Mouse (Mus musculus): ENCODE measurements around the gene Ipo4. TPM values are rescaled to one million over a fixed set of nuclear protein-coding genes. Genes with fewer than 3 reads are reported as not detected.

Ipo4 gene
- total RNA-seq, 2 experiments from 2014 or later: 131 to 145 TPM

DNA sequence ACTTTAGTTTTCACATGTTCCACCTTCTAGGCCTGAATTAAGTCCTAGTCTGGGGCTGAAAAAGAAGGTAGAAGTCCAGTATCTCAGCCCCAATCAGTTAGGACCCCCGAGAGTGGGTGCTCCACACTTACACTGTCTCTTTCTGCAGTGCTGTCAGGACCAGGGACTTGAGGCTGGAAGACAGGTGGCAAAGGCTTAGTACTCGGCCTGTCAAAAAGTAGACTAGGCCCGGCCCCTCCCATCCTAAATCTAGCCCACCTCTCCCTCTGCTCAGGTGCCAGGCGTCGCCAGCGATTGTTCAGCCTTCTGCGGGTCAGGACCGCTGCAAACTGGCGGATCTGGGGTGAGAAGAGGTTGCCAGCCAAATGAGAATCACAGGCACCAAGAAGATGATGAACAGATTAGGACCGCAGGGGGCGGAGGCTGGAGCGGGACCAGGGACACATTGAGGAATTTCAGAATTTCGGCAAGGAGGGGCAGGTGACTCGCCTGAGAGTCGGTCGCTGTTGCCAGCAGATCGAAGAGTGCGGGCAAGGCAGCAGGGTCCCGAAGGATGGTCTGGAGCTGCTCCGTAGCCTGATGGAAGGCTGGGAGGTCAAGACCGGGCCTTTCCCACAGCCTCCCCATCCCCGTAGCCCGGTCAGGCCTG, 759 bp downstream of the Ipo4 start:
- no peak for DNase-seq (ENCODE audit: low spot score in 2 of 2)

- DNase-seq (ENCODE audit: low spot score in 2 of 2): peak; percentile 44 to 45
These were observed 6.4 kb downstream of the Ipo4 start for GRCm38 (mm10) chr14:55629312-55629711.

DNA sequence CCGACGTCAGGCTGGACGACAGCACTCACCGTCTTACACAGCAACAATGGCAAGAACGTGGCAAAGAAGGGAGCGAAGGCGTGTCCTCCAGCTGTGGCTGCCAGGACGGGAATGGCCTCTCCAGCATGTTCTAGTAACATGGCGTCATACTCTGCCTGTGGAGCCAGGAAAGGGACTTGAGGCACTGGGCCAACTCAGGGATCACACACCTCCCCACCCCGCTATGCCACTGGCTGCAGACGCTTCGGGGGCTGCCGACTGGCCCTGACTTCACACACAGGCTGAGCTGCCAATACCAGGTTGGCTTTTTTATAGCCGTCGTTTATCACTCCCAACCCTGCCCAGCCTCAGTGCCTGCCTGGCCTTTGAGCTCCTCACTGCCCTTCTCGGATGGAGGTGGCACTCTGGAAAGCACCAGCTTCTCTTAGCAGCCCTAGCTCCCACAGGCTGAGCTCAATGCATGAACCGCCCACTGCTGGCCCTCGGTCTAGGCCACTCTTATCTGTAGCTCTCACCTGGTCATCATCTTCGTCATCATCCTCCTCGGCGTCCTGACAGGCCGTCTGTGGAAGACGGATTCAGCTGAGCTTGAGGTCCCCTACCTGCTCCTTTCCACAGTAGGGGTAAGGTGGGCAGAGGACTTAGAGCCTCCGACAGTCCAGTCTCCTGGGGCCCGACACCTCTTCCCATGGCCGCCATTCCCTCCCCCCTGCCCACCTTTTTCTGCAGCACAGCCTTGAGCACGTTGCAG, 7.5 kb downstream of the Ipo4 start:
- no peak for DNase-seq (ENCODE audit: low spot score in 2 of 2)

DNA sequence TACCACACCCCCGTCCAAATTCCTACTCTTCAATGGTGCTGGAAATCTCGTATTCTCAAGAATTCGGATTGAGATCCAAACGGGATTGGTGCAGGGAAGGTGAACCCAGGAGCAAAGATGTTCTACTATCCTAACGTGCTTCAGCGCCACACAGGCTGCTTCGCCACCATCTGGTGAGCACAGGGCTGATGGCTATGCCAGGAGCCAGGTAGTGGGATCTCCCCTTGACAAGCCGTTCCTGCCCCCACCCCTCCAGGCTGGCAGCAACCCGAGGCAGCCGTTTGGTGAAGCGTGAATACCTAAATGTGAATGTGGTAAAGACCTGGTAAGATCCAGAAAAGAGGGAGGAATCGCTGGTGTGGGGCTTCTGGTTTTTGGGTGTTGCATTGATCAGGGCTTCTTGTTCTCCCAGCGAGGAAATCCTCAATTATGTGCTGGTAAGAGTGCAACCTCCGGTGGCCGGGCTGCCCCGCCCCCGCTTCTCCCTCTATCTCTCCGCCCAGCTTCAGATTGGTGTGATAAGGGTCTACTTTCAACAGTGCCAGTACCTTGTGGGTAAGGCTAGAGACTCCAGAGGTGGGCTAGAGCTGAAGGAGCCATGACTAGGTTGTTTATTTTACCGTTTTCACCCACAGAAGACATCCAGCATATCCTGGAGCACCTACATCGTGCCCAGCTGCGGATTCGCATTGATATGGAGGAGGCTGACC, 17.1 kb downstream of the Ipo4 start:
- no peak for DNase-seq (ENCODE audit: low spot score in 2 of 2)

DNA sequence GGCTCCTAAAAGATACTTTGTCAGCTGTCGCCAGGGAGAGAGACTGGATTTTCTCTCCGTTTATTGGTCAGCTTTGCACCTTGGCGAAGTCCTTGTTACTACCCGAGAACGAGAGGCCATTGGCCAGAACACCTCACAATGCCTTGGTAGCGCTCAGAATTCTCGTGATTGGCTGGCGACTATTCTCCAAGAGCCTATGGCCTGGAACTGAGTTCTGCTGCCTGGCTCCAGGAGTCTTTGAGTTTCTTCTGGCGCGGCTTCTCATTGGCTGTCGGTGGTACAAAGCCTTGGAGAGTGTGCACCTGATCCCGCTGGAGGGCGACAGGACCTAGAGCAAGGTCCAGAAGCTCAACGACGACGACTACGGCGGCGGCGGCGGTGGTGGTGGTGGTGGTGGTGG, 17.9 kb downstream of the Ipo4 start, which contains the start of gene Rec8:
Gene Rec8, plus strand, starts transcription at position 216 of the 400 bp plus-strand sequence.
- no peak for DNase-seq (ENCODE audit: low spot score in 2 of 2)

GRCm38 (mm10) chr14:55616844-55617243, 18.9 kb downstream of the Ipo4 start:
- DNase-seq (ENCODE audit: low spot score in 2 of 2): no peak

DNA sequence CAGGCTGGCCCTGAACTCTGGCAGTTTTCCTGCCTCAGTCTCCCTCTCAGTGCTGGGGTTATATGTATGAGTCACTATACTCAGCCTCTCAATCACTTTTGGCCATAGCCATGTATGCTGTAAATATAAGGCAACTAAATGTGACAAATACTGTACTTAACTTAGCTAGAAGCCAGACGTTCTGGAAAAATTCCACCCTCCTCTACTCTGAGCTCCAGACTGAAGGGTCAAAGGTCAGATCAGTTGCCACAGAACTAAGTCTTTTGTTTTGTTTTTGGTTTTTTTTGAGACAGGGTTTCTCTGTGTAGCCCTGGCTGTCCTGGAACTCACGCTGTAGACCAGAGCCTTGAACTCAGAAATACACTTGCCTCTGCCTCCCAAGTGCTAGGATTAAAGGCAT, 19.9 kb downstream of the Ipo4 start:
- no peak for DNase-seq (ENCODE audit: low spot score in 2 of 2)

DNA sequence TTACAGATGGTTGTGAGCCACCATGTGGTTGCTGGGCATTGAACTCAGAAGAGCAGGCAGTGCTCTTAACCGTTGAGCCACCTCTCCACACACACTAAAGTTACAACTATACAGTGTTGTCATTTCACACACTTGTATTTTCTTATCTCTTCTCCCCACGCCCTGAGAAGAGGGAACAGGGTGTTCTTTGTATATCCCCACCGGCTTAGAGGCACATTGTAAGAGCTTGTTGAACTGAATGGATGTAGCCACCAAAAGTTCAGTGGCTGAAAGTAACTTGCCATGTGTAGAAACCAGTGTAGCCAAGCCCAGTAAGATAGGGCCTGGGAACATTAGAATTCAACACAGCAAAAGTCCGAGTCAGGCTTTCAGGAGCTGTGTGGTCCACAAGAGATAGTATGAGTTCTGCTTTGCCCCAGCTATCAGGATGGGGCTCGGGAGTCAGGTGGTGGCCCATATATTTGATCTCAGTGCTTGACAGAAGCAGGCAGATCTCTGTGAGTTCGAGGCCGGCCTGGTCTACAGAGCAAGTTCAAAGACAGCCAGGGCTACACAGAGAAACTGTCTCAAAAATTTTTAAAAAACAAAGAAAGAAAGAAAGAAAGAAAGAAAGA, 21.1 kb downstream of the Ipo4 start:
- DNase-seq (ENCODE audit: low spot score in 2 of 2): no peak

DNA sequence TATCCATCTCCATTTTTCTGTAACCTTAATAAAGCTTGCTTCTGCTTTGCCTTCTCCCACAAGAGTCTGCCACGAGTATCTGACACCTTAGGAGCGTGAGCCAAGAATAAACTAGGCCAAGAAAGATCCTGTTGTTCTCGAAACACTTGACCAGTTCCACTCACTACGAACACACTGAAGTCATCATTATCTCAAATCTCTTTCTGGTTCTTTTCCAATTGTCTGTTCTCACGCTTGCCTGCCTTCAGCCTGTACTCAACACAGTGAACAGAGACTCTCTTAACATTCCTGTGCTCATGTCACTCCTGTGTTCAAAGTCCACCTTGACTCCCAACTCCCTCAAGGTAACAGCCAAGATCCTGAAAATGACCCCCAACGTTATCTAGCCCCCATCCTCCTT, 22.4 kb downstream of the Ipo4 start:
- DNase-seq (ENCODE audit: low spot score in 2 of 2): no peak

DNA sequence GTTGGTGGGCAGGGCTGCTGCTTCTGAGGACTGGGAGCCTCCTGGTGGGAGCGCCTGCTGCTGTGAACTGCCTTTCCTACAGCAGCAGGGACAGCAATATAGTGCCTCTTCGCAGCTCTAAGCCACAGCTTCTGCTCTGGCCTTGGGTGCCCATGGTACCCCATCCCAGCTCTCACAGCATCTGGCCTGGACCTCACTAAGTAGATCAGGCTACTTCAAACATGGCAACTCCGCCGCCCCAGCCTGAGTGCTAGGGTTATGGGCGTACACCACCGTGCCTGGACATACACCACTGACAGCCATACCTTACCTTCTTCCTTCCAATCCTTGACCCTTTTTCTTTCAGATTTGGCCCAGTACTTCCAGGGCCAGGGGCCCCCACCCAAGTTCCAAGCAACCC, 27.4 kb downstream of the Ipo4 start:
- no peak for DNase-seq (ENCODE audit: low spot score in 2 of 2)

GRCm38 (mm10) chr14:55605743-55606459, 29.9 kb downstream of the Ipo4 start:
- DNase-seq (ENCODE audit: low spot score in 2 of 2): no peak

DNA sequence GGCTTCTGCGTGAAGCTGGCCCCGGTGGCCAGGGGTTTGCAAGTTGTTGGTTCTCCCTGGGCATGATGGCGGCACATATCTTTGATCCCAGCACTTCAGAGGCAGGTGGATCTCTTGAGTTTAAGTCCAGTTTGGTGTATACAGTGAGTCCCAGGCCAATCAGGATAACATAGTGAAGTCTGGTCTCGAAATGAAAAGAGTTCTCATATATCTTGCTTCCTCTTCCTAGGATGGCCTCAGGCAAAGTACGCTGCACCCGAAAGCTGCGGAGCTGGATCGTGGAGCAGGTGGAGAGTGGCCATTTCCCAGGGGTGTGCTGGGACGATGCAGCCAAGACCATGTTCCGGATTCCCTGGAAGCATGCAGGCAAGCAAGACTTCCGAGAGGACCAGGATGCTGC, 30.9 kb downstream of the Ipo4 start:
- no peak for DNase-seq (ENCODE audit: low spot score in 2 of 2)

DNA sequence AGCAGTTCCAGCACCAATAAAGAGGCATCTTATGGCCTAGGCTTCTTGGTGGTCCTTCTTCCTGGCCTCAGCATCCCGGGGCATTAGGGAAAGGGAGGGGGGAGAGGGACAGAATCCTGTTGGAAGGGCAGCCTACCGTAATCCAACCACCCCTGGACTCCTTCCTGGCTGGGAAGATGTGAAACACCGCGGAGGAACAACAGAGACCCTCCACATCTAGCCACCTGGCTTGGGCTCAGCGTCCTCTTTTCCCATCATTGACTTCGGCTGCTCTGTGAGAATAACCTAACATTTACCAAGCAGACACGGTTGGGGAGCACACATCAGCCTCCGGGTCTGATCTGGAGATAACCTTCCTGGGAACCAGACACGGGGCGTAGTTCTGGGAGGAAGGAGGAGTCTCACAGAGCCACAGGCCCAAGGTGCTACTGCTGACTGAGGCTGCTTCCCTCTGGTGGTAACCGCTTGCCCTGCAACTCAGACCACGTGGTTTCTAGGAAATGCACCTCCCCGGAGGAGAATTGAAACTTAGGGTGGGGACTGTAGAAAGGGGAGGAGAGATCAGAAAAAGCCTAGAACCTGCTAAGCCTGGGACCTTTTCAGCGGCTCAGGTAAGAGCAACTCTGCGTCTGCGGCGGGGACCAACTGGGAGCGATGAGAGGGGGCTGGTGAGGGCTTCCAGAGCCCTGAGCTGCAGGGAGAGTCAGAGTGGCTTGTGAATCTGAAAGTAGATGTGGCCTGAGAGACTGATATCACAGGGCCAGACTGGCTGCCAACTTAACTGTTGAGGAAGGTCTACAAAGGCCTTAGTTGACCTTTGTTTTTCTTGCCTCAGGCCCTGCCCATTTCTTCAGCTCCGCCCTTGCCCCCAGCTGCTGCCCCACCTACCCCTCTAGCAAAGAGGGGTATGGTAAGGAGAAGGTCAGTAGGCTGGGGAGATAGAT, 31.9 kb downstream of the Ipo4 start:
- DNase-seq (ENCODE audit: low spot score in 2 of 2): peak; percentile 85 to 91

DNA sequence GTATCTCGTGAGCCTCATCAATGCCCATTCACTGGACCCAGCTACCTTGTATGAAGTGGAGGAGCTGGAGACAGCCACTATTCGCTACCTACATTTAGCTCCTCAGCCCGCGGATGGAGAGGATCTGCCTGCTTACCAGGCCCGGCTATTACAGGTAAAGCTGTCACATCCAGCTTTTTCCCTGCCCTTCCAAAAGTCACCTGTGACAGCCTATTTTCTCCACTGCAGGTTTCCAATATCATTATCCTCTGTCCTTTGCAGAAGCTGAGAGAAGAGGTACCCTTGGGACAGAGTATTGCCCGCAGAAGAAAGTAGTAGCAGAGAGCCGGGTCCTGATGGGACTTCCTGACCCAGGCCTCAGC, 32.5 kb downstream of the Ipo4 start, which contains the start of gene Irf9:
Gene Irf9, plus strand, starts transcription at position 301 of the 362 bp plus-strand sequence.
- no peak for DNase-seq (ENCODE audit: low spot score in 2 of 2)

- DNase-seq (ENCODE audit: low spot score in 2 of 2): no peak
These were observed 37.0 kb downstream of the Ipo4 start for GRCm38 (mm10) chr14:55598521-55599390.

GRCm38 (mm10) chr14:55596036-55596690, 39.6 kb downstream of the Ipo4 start:
- DNase-seq (ENCODE audit: low spot score in 2 of 2): peak; percentile 45 to 58

DNA sequence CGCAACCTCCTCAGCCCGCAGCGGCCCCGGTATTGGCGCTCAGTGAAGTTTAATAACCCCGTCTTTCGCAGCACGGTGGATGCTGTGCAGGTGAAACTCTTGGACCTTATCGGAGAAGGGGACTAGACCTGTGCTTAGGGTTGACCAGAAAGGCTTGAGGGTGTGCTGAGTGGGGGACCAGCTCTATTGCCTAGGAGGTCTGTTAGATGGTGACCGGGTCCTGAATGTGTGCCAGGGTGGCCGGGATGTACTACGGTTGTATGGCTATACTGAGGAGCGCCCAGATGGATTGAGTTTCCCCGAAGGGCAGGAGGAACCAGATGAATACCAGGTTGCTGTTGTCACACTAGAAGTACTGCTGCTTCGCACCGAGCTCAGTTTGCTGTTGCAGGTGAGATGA, 43.5 kb downstream of the Ipo4 start:
- DNase-seq (ENCODE audit: low spot score in 2 of 2): no peak

GRCm38 (mm10) chr14:55591331-55591891, 44.3 kb downstream of the Ipo4 start, which contains the start of gene Rnf31:
Gene Rnf31, plus strand, starts transcription at chr14:55591708.
- DNase-seq (ENCODE audit: low spot score in 2 of 2): peak; percentile 84 to 90
